Mouse (Mus musculus): ENCODE results near the gene Lingo2.

DNA sequence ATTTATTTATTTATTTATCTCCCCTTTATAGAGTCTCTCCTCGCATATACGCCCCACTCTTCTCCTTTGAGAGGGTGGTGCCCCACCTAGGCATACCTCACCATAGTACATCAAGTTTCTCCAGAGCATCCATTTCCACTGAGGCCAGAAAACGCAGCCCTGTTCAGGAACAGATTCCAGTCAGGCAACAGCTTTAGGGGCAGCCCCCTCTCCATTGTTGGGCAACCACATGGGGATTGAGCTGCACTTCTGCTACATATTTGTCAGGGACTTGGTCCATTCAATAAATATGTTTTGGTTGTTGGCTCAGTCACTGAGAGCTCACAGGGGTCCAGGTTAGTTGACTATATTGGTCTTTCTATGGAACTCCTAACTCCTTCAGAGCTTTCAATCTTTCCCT, 544.2 kb downstream of the Lingo2 start:
- TF ChIP-seq GATA1 (IDR thresholded peaks at IDR 0.05; ENCODE audit: borderline replicate concordance, low read length) (no peak), FLI1 (IDR thresholded peaks at IDR 0.05; ENCODE audit: low read length) (no peak)

Measured in megakaryocyte, embryonic 14.5 days (primary cell).